Mouse (Mus musculus): ENCODE results near the gene Lrp1. TPM values are rescaled to one million over a fixed set of nuclear protein-coding genes. Genes with fewer than 3 reads are reported as not detected.

Gene Lrp1
- polyA plus RNA-seq, 1 experiment from 2014 or later = 67.1 TPM

- DNase-seq (ENCODE audit: low spot score) (no peak), ATAC-seq (ENCODE audit: low FRiP score) (no peak)
- no peaks in the 10 kb centered on the region for H3K27me3 ChIP-seq (ENCODE audit: control insufficient read depth, insufficient read depth, low read length)
- H3K4me3 ChIP-seq (ENCODE audit: low read depth, low read length) = no peak overlapping the region
- no peaks in the 10 kb centered on the region for H3K4me1 ChIP-seq (replicated peaks; ENCODE audit: control insufficient read depth, insufficient read depth, low read length)
- no peak overlapping the region for H3K9ac ChIP-seq (ENCODE audit: low read depth, low read length)
- H3K27ac ChIP-seq (ENCODE audit: low read depth, low read length) = no peak overlapping the region
- WGBS = 94% methylated on average over 28 of the region's 28 CpGs
- peaks cover 14% of the 10 kb centered on the region; the same call in 1 of the 2 replicates for H3K36me3 ChIP-seq (ENCODE audit: control insufficient read depth, insufficient read depth, low read length)
- no peak overlapping the region for H3K4me2 ChIP-seq (replicated peaks; ENCODE audit: low read depth, low read length)
- H3K9me3 ChIP-seq (ENCODE audit: control insufficient read depth, low read length) = no peaks in the 10 kb centered on the region
Measured at GRCm38 (mm10) chr10:127566553-127567326, 54.2 kb downstream of the Lrp1 start.

DNA sequence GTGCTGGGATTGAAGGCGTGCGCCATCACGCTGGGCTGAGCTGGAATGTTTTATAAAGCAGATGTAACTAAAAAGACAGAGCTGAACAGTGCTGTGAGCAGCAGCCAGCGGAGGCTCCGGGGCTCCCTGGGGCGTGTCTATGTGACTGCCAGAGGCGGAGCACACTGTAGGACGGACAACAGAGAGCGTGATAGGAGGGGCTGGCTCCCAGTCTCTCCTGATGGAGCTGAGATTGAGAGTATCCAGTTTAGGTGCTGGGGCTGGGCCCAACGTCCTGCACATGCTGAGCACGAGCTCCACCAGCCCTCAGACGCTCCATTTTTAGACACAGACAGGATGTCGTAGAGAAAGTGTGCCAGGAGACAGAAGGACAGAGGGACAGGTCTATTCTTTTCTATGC is 56.6 kb downstream of the Lrp1 start:
- no peak overlapping the region for H3K27ac ChIP-seq (ENCODE audit: low read depth, low read length)

GRCm38 (mm10) chr10:127563840-127564239 is 57.1 kb downstream of the Lrp1 start:
- H3K27ac ChIP-seq (ENCODE audit: low read depth, low read length) = no peak overlapping the region
- DNase-seq (ENCODE audit: low spot score) (no peak), ATAC-seq (ENCODE audit: low FRiP score) (0 out of 2 replicates have a peak, but pooled peaks have one; percentile 9)
- H3K4me3 ChIP-seq (ENCODE audit: low read depth, low read length) = no peak overlapping the region
- peaks cover 21% of the 10 kb centered on the region; the same call in 1 of the 2 replicates for H3K36me3 ChIP-seq (ENCODE audit: control insufficient read depth, insufficient read depth, low read length)
- 81% methylated on average over 8 of the region's 8 CpGs for WGBS
- no peak overlapping the region for H3K9ac ChIP-seq (ENCODE audit: low read depth, low read length)
- H3K9me3 ChIP-seq (ENCODE audit: control insufficient read depth, low read length) = no peaks in the 10 kb centered on the region
- H3K4me1 ChIP-seq (replicated peaks; ENCODE audit: control insufficient read depth, insufficient read depth, low read length) = no peaks in the 10 kb centered on the region
- no peak overlapping the region for H3K4me2 ChIP-seq (replicated peaks; ENCODE audit: low read depth, low read length)
- H3K27me3 ChIP-seq (ENCODE audit: control insufficient read depth, insufficient read depth, low read length) = no peaks in the 10 kb centered on the region

More for the DNA sequence above, 56.6 kb downstream of the Lrp1 start:
- H3K27me3 ChIP-seq (ENCODE audit: control insufficient read depth, insufficient read depth, low read length) = no peaks in the 10 kb centered on the region
- H3K4me1 ChIP-seq (replicated peaks; ENCODE audit: control insufficient read depth, insufficient read depth, low read length) = no peaks in the 10 kb centered on the region
- DNase-seq (ENCODE audit: low spot score) (no peak), ATAC-seq (ENCODE audit: low FRiP score) (no peak)
- 0 out of 2 replicates have a peak overlapping the region, but pooled peaks have one; percentile 4 for H3K9ac ChIP-seq (ENCODE audit: low read depth, low read length)
- no peak overlapping the region for H3K4me3 ChIP-seq (ENCODE audit: low read depth, low read length)
- peaks cover 21% of the 10 kb centered on the region; the same call in 1 of the 2 replicates for H3K36me3 ChIP-seq (ENCODE audit: control insufficient read depth, insufficient read depth, low read length)
- no peaks in the 10 kb centered on the region for H3K9me3 ChIP-seq (ENCODE audit: control insufficient read depth, low read length)
- H3K4me2 ChIP-seq (replicated peaks; ENCODE audit: low read depth, low read length) = no peak overlapping the region
- WGBS = 55% methylated on average over 13 of the region's 13 CpGs

- no peak overlapping the region for H3K4me3 ChIP-seq (ENCODE audit: low read depth, low read length)
- H3K27me3 ChIP-seq (ENCODE audit: control insufficient read depth, insufficient read depth, low read length) = no peaks in the 10 kb centered on the region
- no peaks in the 10 kb centered on the region for H3K9me3 ChIP-seq (ENCODE audit: control insufficient read depth, low read length)
- H3K36me3 ChIP-seq (ENCODE audit: control insufficient read depth, insufficient read depth, low read length) = peaks cover 30% of the 10 kb centered on the region
- no peak overlapping the region for H3K4me2 ChIP-seq (replicated peaks; ENCODE audit: low read depth, low read length)
- H3K27ac ChIP-seq (ENCODE audit: low read depth, low read length) = no peak overlapping the region
- no peak for ATAC-seq (ENCODE audit: low FRiP score)
- H3K4me1 ChIP-seq (replicated peaks; ENCODE audit: control insufficient read depth, insufficient read depth, low read length) = no peaks in the 10 kb centered on the region
- no peak overlapping the region for H3K9ac ChIP-seq (ENCODE audit: low read depth, low read length)
- DNase-seq (ENCODE audit: low spot score) = no peak
Measured at GRCm38 (mm10) chr10:127561145-127561544, 59.8 kb downstream of the Lrp1 start.

DNA sequence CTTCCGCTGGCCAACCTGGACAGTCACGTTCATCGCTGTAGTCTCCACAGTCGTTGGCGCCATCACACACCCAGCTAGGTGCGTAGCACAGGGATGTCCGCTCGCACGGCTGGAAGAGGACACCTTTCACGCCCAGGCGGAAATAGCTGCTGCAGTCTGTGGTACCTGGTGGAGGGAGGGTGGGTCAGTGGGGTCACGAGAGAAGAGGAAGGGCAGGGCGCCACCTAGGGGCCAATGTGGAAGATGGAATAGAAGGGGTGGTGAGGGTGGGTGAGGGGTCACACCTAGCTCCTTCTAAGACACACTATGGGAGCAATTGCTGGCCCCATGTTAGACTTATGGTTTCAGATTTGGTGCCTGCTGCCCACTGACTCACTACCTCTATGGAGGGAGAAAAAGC is 63.6 kb downstream of the Lrp1 start:
- Histone ChIP-seq H3K9me3 (ENCODE audit: control insufficient read depth, low read length) (no peaks in the 10 kb centered on the region), H3K4me2 (replicated peaks; ENCODE audit: low read depth, low read length) (no peak overlapping the region), H3K4me1 (replicated peaks; ENCODE audit: control insufficient read depth, insufficient read depth, low read length) (no peaks in the 10 kb centered on the region), H3K27ac (ENCODE audit: low read depth, low read length) (no peak overlapping the region), H3K27me3 (ENCODE audit: control insufficient read depth, insufficient read depth, low read length) (no peaks in the 10 kb centered on the region), H3K36me3 (ENCODE audit: control insufficient read depth, insufficient read depth, low read length) (peaks cover 53% of the 10 kb centered on the region), H3K9ac (ENCODE audit: low read depth, low read length) (no peak overlapping the region), H3K4me3 (ENCODE audit: low read depth, low read length) (no peak overlapping the region)
- DNase-seq (ENCODE audit: low spot score) (peak; percentile 28), ATAC-seq (ENCODE audit: low FRiP score) (no peak)
- 91% methylated on average over 13 of the region's 13 CpGs for WGBS

GRCm38 (mm10) chr10:127555703-127556102 is 65.2 kb downstream of the Lrp1 start:
- WGBS = 72% methylated on average over 18 of the region's 18 CpGs
- Histone ChIP-seq H3K36me3 (ENCODE audit: control insufficient read depth, insufficient read depth, low read length) (peaks cover 51% of the 10 kb centered on the region), H3K4me1 (replicated peaks; ENCODE audit: control insufficient read depth, insufficient read depth, low read length) (no peaks in the 10 kb centered on the region), H3K27me3 (ENCODE audit: control insufficient read depth, insufficient read depth, low read length) (no peaks in the 10 kb centered on the region), H3K4me3 (ENCODE audit: low read depth, low read length) (no peak overlapping the region), H3K4me2 (replicated peaks; ENCODE audit: low read depth, low read length) (no peak overlapping the region), H3K9me3 (ENCODE audit: control insufficient read depth, low read length) (no peaks in the 10 kb centered on the region), H3K9ac (ENCODE audit: low read depth, low read length) (no peak overlapping the region), H3K27ac (ENCODE audit: low read depth, low read length) (no peak overlapping the region)
- DNase-seq (ENCODE audit: low spot score) (peak; percentile 63), ATAC-seq (ENCODE audit: low FRiP score) (peak; percentile 51)

GRCm38 (mm10) chr10:127549892-127550291 is 71.1 kb downstream of the Lrp1 start:
- Histone ChIP-seq H3K27ac (ENCODE audit: low read depth, low read length) (no peak overlapping the region), H3K4me2 (replicated peaks; ENCODE audit: low read depth, low read length) (no peak overlapping the region), H3K4me3 (ENCODE audit: low read depth, low read length) (no peak overlapping the region), H3K36me3 (ENCODE audit: control insufficient read depth, insufficient read depth, low read length) (peaks cover 33% of the 10 kb centered on the region), H3K9me3 (ENCODE audit: control insufficient read depth, low read length) (no peaks in the 10 kb centered on the region), H3K4me1 (replicated peaks; ENCODE audit: control insufficient read depth, insufficient read depth, low read length) (no peaks in the 10 kb centered on the region), H3K27me3 (ENCODE audit: control insufficient read depth, insufficient read depth, low read length) (no peaks in the 10 kb centered on the region), H3K9ac (ENCODE audit: low read depth, low read length) (no peak overlapping the region)
- DNase-seq (ENCODE audit: low spot score) (no peak), ATAC-seq (ENCODE audit: low FRiP score) (no peak)
- WGBS = 90% methylated on average over 17 of the region's 17 CpGs

GRCm38 (mm10) chr10:127548236-127548635 is 72.7 kb downstream of the Lrp1 start:
- no peak overlapping the region for H3K27ac ChIP-seq (ENCODE audit: low read depth, low read length)
- no peaks in the 10 kb centered on the region for H3K4me1 ChIP-seq (replicated peaks; ENCODE audit: control insufficient read depth, insufficient read depth, low read length)
- H3K36me3 ChIP-seq (ENCODE audit: control insufficient read depth, insufficient read depth, low read length) = peaks cover 28% of the 10 kb centered on the region
- DNase-seq (ENCODE audit: low spot score) = no peak
- 96% methylated on average over 15 of the region's 15 CpGs for WGBS
- no peak for ATAC-seq (ENCODE audit: low FRiP score)
- no peaks in the 10 kb centered on the region for H3K27me3 ChIP-seq (ENCODE audit: control insufficient read depth, insufficient read depth, low read length)
- H3K4me2 ChIP-seq (replicated peaks; ENCODE audit: low read depth, low read length) = no peak overlapping the region
- H3K9ac ChIP-seq (ENCODE audit: low read depth, low read length) = no peak overlapping the region
- no peak overlapping the region for H3K4me3 ChIP-seq (ENCODE audit: low read depth, low read length)
- H3K9me3 ChIP-seq (ENCODE audit: control insufficient read depth, low read length) = no peaks in the 10 kb centered on the region

GRCm38 (mm10) chr10:127546505-127546904 is 74.4 kb downstream of the Lrp1 start:
- H3K4me1 ChIP-seq (replicated peaks; ENCODE audit: control insufficient read depth, insufficient read depth, low read length) = no peaks in the 10 kb centered on the region
- H3K27ac ChIP-seq (ENCODE audit: low read depth, low read length) = no peak overlapping the region
- H3K9me3 ChIP-seq (ENCODE audit: control insufficient read depth, low read length) = no peaks in the 10 kb centered on the region
- WGBS = 92% methylated on average over 7 of the region's 7 CpGs
- H3K36me3 ChIP-seq (ENCODE audit: control insufficient read depth, insufficient read depth, low read length) = peaks cover 27% of the 10 kb centered on the region
- H3K9ac ChIP-seq (ENCODE audit: low read depth, low read length) = no peak overlapping the region
- H3K27me3 ChIP-seq (ENCODE audit: control insufficient read depth, insufficient read depth, low read length) = no peaks in the 10 kb centered on the region
- no peak overlapping the region for H3K4me3 ChIP-seq (ENCODE audit: low read depth, low read length)
- H3K4me2 ChIP-seq (replicated peaks; ENCODE audit: low read depth, low read length) = no peak overlapping the region
- DNase-seq (ENCODE audit: low spot score) = peak; percentile 26
- no peak for ATAC-seq (ENCODE audit: low FRiP score)
